Mouse (Mus musculus): ENCODE data around the gene Scn3b.

DNA sequence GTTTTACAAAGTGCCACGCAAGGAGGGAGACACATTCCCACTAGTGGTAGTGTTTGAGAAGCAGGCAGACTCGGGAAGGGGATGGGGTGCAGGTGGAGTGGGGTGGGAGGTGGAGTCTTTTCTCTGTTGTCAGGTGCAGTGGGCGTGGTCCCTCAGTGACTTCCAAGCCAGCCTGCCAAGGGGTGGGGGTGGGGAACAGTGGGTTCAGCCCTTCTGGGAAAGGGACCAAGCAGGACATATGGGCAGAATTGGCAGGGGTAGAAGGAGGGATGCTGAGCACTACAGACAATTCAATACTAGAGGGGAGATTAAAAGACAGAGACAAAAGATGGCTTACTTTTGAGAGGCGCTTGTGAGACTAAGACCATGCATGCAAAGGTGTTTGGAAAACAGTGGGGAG, 63.3 kb downstream of the Scn3b start:
- no peak for TF ChIP-seq TAL1 (IDR thresholded peaks at IDR 0.05; ENCODE audit: low read length)
- TF ChIP-seq GATA1 (IDR thresholded peaks at IDR 0.05; ENCODE audit: low read length): no peak
